Mouse (Mus musculus) granulocyte monocyte progenitor cell, adult 5-6 weeks (primary cell): ENCODE results near the gene Gstt2. TPM values are rescaled to one million over a fixed set of nuclear protein-coding genes. Genes with fewer than 3 reads are reported as not detected.
A peak's percentile ranks its signal among the peaks of the same experiment; 100 is the strongest.

Experiments
- ATAC-seq: replicated peaks from 2 replicates; pipeline ENCODE4 v1.8.0; 2016; ENCODE audit warnings: mild to moderate bottlenecking, moderate TSS enrichment, inconsistent platforms; ENCODE audit not compliant: poor library complexity, severe bottlenecking
- total RNA-seq, 2 experiments: library from RNA; stranded (forward) in 1 of 2; stranded (reverse) in 1 of 2; fragments of 200-712, 200-1000 nt in 1 of 2; fragments of >200 nt in 1 of 2; fragmentation: Nextera tagmentation in 1 of 2; gene quantifications; 2 replicates each; pipeline ENCODE4 v1.2.3; 2014 to 2017

Gstt2 gene
- 18.0 and 33.8 TPM in 2 replicates for total RNA-seq (2014; fragmentation: Nextera tagmentation)
- total RNA-seq (2017): 17.5 and 31.1 TPM in 2 replicates

DNA sequence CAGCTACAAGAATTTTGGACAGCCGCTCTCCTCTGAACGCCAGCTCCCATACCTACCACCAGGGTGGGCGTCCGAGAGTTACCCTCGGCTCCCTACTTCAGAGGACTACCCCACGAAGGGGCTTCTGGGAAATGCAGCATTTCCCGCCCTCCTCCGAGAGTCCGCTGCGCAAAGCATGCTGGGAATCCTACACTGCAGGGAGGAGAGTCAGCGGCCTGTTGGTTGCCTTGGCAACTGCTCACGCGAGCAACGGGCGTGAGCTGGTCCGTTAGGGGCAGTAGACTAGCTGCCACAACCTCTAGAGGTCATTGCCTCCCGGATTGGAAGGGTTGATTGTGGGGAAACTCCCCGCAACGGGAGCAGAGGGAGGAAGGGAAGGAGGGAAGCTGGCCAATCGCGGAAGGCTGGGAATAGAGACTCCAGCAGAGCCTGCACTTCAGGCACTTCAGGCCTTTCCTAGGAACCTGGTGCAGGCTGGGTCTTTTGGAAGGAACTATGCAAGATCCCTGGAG lies at the start of gene Gstt2:
TSS of gene Gstt2 (minus strand) at position 177 of the 512 bp plus-strand sequence.
- ATAC-seq: peak; percentile 71

DNA sequence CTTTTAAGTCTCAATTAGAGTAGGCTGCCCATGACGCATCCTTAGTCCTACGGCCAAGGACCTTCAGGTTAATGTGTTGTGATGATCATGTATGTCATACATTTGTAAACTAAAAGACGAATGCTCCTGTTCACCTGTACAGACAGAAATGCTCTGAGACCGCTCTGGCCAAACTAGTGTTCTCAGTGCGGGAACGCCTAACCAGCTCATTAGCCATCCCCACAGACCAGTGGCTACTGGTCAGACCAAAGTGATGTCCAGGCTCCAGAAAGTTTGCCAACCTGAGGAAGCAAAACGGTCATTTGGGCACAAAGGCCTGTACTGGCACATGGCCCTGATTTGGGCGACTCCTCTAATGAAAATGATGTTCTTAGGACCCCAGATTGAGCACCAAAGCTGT lies 47.5 kb upstream of the Gstt2 start:
- no peak for ATAC-seq

DNA sequence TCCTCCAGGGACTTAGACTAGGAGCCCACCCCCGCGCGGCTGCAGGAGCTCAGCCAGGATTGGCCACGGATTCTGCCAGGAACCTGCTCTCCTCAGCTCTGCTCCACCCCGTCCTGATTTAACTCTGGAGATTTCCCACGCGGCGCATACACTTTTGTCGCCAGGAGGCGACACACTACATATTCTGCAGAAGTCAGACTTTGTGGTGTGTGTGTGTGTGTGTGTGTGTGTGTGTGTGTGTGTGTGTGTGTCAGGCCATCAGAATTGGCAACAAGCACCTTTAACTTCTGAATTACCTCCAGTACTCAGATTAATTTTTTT lies 46.0 kb upstream of the Gstt2 start:
- peak; percentile 95 for ATAC-seq

DNA sequence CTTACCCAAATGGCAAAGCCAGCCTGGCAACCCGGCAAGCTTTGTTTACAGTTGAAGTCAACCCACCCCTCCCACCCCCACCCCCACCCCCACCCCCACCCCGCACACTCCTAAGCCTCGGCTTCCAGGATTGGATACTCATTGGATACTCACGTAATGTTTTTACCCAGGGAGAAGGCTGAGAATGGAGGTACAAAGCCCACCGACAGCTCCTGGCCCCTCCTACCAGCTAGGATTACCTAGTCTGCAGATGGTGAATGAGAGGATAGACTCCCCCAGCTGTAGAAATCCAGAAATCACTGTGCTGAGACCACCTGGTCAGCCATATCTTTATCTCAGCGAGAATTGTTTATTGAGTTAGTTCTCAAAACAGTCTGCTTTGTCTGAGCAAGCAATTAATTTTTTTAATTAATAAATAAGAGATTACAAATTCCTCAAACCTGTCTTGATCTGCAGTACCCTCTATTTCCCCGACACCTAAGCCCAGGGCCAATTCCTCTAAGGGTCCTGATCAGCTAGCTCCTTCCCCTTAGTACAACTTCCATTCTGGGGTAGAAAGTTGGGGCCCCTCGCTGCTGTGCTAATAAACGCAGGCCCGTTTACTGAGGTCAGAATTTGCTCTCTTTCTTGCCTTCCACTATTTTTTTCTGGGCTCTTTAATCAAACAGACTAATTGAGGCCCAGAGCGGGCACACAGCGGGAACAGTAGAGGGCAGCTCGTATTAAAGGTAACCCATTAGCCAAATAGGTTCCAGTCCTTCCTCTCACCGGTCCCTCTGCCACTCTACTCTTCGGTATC lies 45.4 kb upstream of the Gstt2 start:
- peak; percentile 12; the same call in 1 of the 2 replicates for ATAC-seq

DNA sequence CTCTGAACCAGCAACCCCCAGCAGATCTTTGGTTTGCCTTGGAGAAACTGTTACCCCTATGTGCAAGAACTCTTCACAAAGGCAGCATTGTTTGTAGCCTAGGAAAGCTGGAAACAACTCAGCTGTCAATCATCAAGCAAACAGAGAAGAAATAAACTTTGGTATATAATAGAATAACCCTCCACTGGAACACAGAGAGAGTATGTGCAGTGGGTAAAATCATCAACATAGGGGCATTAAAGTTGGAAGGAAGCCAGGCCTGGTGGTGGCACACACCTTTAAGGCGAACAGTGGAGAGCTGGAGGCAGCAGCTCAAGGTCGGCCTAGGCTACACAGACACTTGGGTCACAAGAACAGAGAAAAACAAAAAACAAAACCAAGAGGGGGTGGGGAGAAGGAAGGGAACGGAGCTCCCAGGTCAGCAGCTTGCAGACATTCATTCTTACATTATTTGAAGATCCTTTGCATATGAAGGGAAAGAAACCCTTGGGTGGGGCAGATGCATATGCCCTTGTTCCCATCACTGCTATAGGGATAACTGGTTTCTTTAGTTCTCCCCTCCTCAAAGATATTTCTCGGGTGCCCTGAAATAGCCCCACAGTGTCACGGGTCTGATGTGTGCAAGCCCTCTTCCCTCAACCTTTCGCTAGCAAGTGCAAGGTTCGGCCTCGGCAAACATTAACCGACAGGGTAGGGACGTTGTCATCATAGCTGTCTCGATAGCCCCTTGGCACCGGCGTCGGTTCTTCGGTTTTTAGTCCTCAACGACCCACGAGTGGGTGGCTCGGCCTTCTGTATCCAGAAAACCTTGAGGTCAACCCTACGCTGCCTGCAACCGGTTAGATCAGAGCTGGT lies 44.6 kb upstream of the Gstt2 start:
- no peak for ATAC-seq

DNA sequence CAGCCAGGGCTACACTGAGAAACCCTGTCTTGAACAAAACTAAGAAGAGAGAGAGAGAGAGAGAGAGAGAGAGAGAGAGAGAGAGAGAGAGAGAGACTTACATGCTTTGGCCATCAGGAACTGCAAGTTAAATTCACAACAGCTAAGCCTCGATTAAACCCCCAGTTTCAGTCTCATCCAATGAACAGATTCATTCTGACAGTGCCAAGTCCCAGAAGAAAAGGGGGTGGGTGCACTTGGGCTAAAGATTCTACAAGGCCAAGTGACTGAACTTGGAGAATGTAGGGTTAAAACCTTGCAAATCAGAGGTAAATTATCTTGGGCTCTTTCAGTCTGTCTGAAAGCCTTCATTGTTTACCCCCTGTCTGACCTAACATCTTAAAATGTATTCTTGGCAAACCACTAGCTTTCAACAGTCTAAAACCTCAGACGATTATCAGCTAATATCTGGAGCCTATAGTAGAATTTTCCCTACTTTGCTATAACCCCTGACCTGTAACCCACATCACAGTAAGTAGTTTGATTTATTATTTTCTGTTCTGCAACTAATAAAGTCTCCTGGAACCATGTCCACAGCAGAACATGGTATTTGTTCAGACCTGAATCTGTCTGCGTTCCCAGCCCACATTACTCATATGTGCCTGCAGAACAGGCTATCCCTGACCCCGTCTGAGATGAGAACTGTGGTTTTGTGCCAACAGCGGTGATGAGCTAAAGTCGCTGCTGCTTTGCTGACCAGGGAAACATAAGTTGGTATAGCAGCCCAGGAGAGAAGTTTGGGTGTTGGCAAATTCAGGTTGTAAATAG lies 43.8 kb upstream of the Gstt2 start:
- ATAC-seq: no peak

DNA sequence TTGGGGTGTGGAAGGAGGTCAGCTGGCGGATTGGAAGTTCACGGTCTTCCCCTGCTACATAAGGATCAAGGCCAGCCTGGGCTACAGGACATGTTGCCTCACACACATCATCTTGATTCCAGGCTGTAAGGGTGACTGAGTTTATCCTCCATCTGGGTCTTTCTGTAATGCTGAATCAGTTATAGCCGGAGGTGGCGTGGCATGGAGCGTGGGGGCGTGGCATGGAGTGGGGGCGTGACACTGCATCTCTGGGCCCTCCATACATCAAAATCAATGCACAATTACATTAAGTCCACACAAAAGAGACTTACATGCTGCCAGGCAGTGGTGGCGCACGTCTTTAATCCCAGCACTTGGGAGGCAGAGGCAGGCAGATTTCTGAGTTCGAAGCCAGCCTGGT lies 43.1 kb upstream of the Gstt2 start:
- no peak for ATAC-seq

DNA sequence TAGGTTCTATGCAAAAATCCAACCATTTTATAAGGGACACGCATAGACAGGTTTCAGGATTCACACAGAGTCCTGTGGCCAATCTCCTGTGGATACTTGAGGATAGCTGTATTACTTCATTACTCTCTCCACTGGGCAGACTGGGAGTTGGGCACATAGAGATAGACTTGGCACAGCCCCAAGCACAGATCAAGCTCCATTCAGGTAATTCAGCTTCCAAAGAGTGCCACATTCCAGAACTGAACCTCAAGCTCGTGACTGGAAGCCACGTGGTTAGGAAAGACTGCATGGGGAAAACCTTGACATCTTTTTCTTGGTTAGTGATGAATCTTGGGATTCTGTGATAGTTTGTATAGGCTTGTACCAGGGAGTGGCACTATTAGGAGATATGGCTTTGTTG lies 41.6 kb upstream of the Gstt2 start:
- ATAC-seq: no peak

DNA sequence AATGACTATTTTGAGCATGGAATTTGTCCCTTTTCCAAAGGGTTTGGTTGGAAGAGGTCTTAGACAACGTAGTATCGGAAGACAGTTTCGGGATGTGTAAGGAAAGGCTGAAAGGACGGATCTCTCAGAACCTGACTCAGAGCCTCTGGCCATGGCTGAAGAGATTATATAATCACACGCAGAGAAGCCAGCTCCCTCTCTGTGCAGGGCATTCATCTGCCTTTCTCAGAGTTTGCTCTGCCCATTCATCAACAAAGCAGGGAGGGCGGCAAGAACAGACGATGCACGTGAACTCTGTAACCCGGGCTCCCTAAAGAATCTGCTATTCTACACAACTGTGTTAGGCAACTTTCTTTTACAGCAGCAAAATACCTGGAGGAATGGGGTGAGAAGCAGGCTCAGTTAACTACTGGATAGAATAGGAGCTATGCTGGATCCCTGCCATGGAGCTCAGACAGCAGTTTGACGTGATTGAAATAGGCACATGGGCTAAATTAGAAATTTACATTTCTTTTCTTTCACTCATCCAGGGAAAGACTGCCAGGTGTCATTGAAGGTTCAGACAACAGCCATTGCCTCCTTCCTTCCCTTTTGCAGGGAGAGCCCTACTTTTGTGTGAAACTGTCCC lies 36.4 kb upstream of the Gstt2 start:
- ATAC-seq: no peak

DNA sequence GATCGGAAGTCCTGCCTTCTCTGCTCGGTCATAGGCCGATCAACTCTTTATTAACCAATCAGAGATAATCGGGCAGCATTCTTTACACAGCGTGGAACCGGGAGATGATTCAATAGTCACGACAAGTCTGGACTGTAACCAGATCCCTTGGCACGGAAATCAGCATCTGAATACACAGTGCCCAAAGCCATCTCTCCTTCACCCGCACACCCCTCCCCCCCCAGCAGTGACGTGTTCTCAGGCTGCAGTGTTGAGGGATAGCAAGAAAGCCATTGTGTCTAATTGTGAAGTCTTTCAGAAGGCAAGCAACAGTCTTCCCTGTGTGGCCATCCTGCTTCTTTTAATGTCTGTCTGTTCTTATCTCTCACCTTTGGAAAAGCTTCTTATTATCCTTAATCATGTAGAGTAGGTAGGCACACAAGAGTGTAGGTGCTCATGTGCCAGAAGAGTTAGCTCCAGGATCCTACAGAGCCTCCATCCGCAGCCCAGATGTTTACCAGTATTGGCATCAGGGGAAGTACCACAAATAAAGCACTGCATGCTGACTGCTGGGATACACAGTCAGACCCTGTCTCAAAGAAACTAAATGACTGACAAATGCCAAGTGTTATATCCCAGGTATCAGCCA lies 35.8 kb upstream of the Gstt2 start:
- ATAC-seq: peak; percentile 90

DNA sequence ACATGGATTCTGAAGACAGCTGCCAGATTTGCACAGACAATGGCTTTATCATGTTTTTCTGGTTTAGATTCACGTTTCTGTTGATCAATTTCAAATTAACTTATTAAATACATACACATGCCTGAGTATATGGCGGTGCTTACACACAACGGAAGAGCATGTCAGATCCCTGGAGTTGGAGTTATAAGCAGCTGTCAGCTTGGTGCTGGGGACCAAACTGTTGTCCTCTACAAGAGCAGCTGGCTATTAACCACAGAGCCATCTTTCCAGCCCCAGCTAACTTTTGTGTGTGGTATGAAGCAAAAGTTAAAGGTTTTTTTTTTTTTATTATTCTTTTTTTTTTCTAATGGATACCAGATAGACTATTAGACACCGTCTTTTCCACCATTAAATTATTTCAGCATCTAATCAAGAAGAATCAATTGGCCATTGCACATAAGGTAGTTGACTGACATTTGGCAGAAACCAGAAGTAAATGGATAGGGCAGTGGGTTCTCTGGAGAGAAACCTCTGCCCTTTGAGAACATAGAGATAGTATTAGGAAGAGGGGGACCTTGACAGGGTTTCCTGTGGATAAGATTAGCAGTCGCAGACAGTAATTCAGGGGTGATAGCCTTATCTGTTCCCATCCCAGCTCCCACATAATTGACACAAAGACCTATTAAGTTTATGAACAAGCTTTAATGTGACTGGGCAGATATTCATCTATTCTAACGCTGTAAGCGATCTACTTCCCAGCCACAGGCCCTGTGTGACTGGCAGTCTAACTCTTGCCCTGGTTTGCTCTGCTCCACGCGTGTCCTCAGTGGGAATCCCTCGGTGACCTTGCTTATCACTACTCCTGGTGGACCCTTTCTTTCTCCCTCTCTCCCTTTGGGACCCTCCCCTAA lies 35.0 kb upstream of the Gstt2 start:
- no peak for ATAC-seq

DNA sequence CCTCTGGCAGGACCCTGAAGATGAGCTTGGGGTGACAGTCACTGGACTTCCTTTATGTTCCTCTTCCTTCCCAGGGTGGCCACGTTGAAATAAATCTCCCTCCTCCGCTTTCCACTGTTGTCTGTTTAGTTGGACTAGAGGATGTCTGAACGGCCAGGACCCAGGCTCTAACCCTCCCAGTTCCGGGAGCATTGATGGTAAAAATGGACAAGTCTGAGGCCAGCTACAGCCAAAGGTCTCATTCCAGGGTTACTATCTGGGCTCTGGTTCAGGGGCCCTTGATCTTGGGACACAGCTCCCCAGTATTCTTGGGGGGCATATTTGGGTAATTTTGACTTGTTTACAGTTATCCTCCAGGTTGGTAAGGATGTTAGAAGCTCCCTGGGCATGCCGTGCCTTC lies 24.4 kb upstream of the Gstt2 start:
- no peak for ATAC-seq

DNA sequence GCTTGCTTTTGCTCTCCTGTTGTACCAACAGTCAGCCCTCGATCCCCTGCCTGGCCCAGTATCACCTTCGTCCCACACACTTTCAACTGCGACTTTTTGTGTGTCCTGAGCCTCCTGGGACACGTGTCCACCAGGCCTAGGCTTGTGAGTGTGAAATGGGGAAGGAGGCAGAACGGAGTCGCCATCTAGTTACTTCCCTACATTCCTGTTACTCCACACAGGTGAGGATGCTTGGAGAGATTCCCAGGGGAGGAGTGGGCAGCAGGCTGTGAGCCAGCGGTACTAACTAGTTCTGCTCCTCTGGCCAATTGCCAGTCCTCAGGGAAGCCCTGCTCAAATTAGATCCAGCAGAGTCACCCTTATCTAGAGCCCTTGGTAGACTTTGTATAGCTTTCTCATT lies 23.5 kb upstream of the Gstt2 start:
- ATAC-seq: peak; percentile 19

DNA sequence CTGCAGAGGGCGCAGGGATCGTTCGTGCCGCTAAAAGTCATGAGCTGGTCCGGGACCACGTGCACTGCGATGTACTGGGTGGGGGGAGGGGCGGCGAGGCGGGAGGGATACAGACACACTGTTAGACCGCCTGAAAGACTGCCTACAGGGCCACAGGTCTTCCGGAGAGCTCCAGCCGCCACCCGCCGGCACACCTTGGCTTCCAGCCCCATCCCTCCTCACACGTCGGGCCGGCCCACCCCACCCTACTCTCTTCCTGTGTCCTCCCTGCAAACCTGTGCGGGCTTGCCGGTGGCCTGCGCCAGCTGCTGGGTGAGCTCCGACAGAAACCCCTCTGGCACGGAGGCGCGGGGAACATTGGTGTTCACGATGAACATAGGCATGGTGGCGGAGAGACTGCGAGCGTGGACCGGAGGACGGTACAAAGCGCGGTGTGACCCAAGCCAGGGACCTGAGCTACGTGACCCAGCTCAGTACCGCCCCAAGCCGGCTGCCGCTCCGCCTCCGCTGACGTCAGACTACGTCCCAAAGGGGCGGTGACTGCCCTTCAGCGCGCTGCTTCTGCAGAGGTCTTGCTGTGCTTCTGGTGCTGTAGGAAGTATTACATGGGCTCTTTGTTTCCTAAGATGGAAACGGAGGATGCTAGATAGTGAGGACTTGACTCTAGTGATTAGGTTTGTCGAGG lies 22.7 kb upstream of the Gstt2 start, which contains the start of gene Mif:
TSS of gene Mif (minus strand) at position 455 of the 685 bp plus-strand sequence.
- peak; percentile 95 for ATAC-seq

DNA sequence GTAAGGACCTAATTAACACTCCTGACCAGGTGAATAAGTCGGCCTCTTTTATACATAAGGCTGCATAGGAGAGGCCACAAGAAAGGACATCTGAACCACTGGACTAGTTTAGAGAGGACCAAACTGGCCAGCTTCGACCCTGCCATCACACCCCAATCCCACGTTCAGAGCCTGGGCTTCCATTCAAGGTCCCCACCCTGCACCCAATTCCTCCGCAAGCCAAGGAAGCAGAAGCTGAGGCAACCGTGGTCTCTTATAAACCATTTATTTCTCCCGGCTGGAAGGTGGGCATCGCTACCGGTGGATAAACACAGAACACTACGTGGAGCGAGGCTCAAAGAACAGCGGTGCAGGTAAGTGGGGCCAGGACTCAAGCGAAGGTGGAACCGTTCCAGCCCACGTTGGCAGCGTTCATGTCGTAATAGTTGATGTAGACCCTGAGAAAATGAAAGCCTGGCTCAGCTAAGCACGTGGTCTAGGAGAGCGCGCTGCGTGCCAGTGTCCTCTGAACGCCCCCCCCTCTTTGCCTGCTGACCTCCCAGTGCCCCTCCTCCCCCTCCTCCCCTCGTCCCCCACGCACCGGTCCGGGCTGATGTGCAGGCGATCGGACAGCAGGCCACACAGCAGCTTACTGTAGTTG lies 22.0 kb upstream of the Gstt2 start:
- peak; percentile 60 for ATAC-seq

DNA sequence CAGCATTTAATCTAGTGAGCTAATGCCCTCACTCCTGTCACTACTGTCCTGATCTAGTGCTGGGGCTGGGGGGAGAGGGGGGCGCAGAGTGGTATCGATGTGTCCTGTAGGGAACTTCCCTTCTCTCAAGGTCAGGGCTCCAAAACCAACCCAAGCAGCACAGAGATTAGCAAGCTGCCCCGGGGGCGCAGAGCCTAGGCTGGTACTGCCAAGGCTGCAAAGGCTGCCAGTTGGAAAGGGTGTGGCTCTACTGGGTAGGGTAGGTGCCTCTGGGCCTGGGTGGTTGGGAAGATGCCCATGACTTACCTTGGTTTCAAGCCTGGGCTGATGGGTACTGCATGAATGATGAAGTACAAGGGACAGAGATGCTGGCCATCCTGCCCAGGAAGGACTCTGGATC lies 20.4 kb upstream of the Gstt2 start:
- no peak for ATAC-seq

DNA sequence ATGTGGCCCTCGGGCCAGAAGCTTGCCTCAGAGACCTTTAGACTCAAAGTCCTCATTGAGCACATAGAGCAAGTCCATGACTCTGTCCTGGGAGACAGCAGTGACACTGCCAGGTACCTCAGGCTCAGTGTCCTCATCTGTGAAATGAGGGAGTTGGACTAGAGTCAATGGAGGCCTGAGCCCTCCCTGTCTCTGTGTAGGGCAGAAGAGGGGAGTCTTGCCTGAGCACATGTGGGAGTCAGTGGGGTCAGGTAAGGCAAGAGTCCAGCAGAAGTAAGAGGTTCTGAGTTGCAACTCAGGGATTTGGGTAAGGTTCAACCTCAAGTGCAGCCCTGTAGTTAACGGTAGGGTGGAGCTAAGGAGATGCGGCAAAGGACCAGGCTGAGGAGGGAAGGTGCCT lies 19.8 kb upstream of the Gstt2 start:
- no peak for ATAC-seq
